Mouse (Mus musculus): ENCODE measurements around the gene Slc16a8. TPM values are rescaled to one million over a fixed set of nuclear protein-coding genes. Genes with fewer than 3 reads are reported as not detected.
"Not testable (repeated sequence)": the region's sequence is repeated elsewhere in the genome, so short reads cannot be mapped to it uniquely, and the experiment has no call there.

The Slc16a8 gene
- polyA plus RNA-seq, 1 experiment from 2014 or later, result 1.00 TPM

DNA sequence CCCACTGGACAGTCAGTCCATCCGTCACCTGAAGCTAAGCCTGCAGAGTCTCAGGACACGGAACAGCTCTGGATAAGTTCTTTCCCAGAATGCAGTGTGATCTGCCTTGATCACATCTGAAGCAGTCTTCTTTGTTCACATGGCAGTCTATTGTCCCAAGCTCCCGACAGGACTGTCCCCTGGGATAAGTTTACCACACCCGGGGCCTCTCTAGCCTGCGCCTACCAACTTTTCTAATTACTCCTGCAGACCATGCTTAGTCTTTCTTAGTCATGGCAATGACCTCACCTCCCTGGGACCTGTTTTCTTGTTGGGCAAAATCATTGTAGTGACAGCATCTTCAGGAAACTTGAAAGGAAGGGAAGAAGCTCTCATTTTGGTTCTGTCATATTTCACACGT, 16.5 kb downstream of the Slc16a8 start:
- H3K4me1 ChIP-seq (replicated peaks), result peaks cover 2% of the 10 kb centered on the region; the same call in 1 of the 2 replicates
- H3K4me3 ChIP-seq, result no peak overlapping the region
- no peak overlapping the region for H3K27ac ChIP-seq (replicated peaks)
- peaks cover 55% of the 10 kb centered on the region for H3K36me3 ChIP-seq
- H3K9me3 ChIP-seq, result no peaks in the 10 kb centered on the region
- ATAC-seq (ENCODE audit: low FRiP score, low read depth), result no peak
- H3K4me2 ChIP-seq, result no peak overlapping the region
- no peak overlapping the region for H3K9ac ChIP-seq
- 74% methylated on average over 6 of the region's 6 CpGs for WGBS
- H3K27me3 ChIP-seq, result no peaks in the 10 kb centered on the region

- no peaks in the 10 kb centered on the region for H3K27me3 ChIP-seq
- no peak overlapping the region for H3K9ac ChIP-seq
- H3K4me3 ChIP-seq, result no peak overlapping the region
- no peak overlapping the region for H3K27ac ChIP-seq (replicated peaks)
- H3K9me3 ChIP-seq, result no peaks in the 10 kb centered on the region
- H3K4me2 ChIP-seq, result no peak overlapping the region
- WGBS, result 75% methylated on average over 9 of the region's 9 CpGs
- H3K36me3 ChIP-seq, result peaks cover 41% of the 10 kb centered on the region
- H3K4me1 ChIP-seq (replicated peaks), result peaks cover 2% of the 10 kb centered on the region
- ATAC-seq (ENCODE audit: low FRiP score, low read depth), result no peak
Measured at GRCm38 (mm10) chr15:79235268-79235667, 19.3 kb downstream of the Slc16a8 start.

GRCm38 (mm10) chr15:79229058-79229821, 25.3 kb downstream of the Slc16a8 start, which contains the start of the genes Pick1 and Gm49486:
TSS of gene Pick1 (plus strand) at chr15:79229173.
TSS of gene Gm49486 (plus strand) at chr15:79229391.
- Histone ChIP-seq H3K9me3 (no peaks in the 10 kb centered on the region), H3K4me3 (peak within 1 kb of the TSS; percentile 63), H3K9ac (peak within 1 kb of the TSS; percentile 65), H3K27me3 (no peaks in the 10 kb centered on the region), H3K4me1 (replicated peaks) (peaks cover 22% of the 10 kb centered on the region), H3K36me3 (0 out of 2 replicates have a peak, but pooled peaks cover 6% of the 10 kb centered on the region), H3K4me2 (peak within 1 kb of the TSS; percentile 69), H3K27ac (replicated peaks) (peak within 1 kb of the TSS; percentile 98)
- WGBS, result under 1% methylated on average over 51 of the region's 51 CpGs
- ATAC-seq (ENCODE audit: low FRiP score, low read depth), result peak; percentile 93

DNA sequence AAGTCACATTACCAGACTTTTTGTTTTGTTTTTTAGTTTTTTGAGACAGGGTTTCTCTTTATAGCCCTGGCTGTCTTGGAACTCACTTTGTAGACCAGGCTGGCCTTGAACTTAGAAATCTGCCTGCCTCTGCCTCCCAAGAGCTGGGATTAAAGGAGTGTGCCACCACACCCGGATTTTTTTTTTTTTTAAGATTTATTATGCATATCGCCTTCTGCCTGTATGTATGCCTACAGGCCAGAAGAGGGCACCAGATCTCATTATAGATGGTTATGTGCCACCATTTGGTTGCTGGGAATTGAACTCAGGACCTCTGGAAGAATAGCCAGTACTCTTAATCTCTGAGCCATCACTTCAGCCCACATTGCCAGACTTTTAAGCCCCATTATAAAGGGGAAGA, 28.8 kb downstream of the Slc16a8 start:
- WGBS, result 62% methylated on average over 2 of the region's 2 CpGs
- H3K9ac ChIP-seq; H3K4me2 ChIP-seq; H3K27me3 ChIP-seq; ATAC-seq (ENCODE audit: low FRiP score, low read depth); H3K4me3 ChIP-seq; H3K27ac ChIP-seq (replicated peaks); H3K9me3 ChIP-seq; H3K36me3 ChIP-seq: not testable (repeated sequence)
- peaks cover 22% of the 10 kb centered on the region for H3K4me1 ChIP-seq (replicated peaks)

DNA sequence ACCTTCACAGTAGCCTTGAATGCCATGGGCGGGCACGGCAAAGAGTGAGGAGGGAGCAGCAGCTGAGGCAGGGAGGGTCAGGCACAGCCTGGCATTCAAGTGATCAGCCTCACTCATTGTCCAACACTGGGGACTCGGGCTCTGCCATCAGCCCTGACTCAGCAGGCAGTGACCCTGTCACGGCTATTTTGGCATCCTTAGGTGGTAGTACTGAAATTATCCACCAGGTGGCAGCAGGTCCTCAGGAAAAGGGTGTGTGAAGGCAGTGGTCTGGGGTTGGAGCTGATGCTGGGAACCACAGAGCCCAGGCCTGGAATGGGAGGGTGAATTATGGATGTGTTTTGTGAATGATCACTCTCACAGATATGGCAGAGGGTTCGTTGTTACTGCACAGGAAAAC, 29.9 kb downstream of the Slc16a8 start:
- H3K4me2 ChIP-seq, result peak overlapping the region; percentile 31; the same call in 1 of the 2 replicates
- H3K9ac ChIP-seq, result no peak overlapping the region
- no peaks in the 10 kb centered on the region for H3K27me3 ChIP-seq
- no peak overlapping the region for H3K27ac ChIP-seq (replicated peaks)
- WGBS, result 5% methylated on average over 5 of the region's 5 CpGs
- H3K9me3 ChIP-seq, result no peaks in the 10 kb centered on the region
- peak; percentile 37; the same call in 1 of the 2 replicates for ATAC-seq (ENCODE audit: low FRiP score, low read depth)
- no peak overlapping the region for H3K4me3 ChIP-seq
- no peaks in the 10 kb centered on the region for H3K36me3 ChIP-seq
- peaks cover 14% of the 10 kb centered on the region for H3K4me1 ChIP-seq (replicated peaks)

DNA sequence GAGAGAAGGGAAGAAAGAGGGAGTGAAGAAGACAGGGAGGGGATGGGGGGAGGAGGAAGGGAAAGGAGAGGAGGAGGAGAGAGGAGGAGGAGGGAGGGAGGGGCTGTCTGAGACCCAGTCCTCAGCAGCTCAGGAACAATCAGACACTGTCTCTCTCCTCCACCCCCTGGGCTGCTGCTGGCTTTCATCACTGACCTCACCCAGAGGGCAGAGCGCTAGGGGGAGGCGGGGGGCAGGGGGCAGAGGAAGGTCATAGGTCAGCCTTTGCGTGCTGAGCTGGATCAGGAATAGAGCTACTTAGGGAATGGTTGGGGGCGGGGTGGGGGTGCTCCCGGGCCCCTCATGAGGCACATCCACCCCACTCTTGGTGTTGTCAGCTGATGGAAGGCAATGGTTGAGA, 30.9 kb downstream of the Slc16a8 start:
- Histone ChIP-seq H3K9ac (no peak overlapping the region), H3K4me3 (no peak overlapping the region), H3K36me3 (no peaks in the 10 kb centered on the region), H3K4me1 (replicated peaks) (peaks cover 9% of the 10 kb centered on the region), H3K27ac (replicated peaks) (no peak overlapping the region), H3K9me3 (no peaks in the 10 kb centered on the region), H3K4me2 (no peak overlapping the region), H3K27me3 (no peaks in the 10 kb centered on the region)
- 11% methylated on average over 5 of the region's 5 CpGs for WGBS
- ATAC-seq (ENCODE audit: low FRiP score, low read depth), result no peak

DNA sequence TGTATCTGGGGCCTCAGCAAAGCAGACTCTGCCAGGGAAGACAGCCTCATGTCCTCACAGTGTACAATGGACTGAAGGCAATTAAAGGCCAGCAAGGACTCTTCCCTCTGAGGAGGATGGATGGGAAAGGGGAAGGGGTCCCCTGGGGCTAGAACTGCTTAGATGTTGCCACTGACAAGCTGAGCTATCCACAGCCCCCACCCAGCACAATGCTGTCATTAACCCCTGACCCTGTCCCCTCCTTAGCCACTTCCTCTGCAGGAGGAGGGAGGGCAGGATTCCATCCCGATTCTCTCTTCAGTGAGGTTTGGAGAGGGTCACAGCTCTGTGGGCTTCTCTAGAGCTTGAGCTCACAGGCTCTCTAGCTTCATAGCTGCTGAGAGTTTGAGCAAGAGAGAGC, 35.0 kb downstream of the Slc16a8 start:
- no peak overlapping the region for H3K9ac ChIP-seq
- 6% methylated on average over 1 of the region's 1 CpGs for WGBS

GRCm38 (mm10) chr15:79216191-79216590, 38.4 kb downstream of the Slc16a8 start:
- H3K27ac ChIP-seq (replicated peaks), result no peak overlapping the region
- 75% methylated on average over 3 of the region's 3 CpGs for WGBS

More for the DNA sequence above, 35.0 kb downstream of the Slc16a8 start:
- ATAC-seq (ENCODE audit: low FRiP score, low read depth), result no peak
- no peaks in the 10 kb centered on the region for H3K9me3 ChIP-seq
- H3K4me1 ChIP-seq (replicated peaks), result peaks cover 3% of the 10 kb centered on the region
- H3K27ac ChIP-seq (replicated peaks), result no peak overlapping the region
- no peak overlapping the region for H3K4me3 ChIP-seq
- H3K4me2 ChIP-seq, result no peak overlapping the region
- H3K27me3 ChIP-seq, result no peaks in the 10 kb centered on the region
- H3K36me3 ChIP-seq, result no peaks in the 10 kb centered on the region

DNA sequence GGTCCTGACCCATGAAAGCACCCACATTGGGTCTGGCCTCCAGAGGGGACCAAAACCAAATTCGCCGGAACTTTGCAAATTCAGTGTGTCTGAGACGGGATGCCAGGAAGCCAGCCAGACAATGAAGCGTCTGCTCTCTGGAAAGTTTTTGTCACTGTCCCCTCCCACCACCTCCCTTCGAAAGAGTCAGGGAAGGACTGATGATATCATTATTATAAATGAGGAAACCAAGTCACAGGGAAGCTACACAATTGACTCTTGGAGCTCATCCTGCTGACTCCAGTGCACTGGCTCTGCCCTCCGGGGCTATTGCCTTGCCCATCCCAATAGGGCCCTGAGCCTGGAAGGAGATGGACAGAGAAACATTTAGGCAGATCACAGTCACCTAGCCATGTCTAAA, 41.0 kb downstream of the Slc16a8 start:
- Histone ChIP-seq H3K27me3 (no peaks in the 10 kb centered on the region), H3K9ac (no peak overlapping the region), H3K4me1 (replicated peaks) (no peaks in the 10 kb centered on the region), H3K36me3 (no peaks in the 10 kb centered on the region), H3K9me3 (no peaks in the 10 kb centered on the region), H3K4me2 (no peak overlapping the region), H3K4me3 (no peak overlapping the region), H3K27ac (replicated peaks) (no peak overlapping the region)
- WGBS, result 68% methylated on average over 6 of the region's 6 CpGs
- ATAC-seq (ENCODE audit: low FRiP score, low read depth), result no peak

More at GRCm38 (mm10) chr15:79216191-79216590, 38.4 kb downstream of the Slc16a8 start:
- H3K36me3 ChIP-seq, result no peaks in the 10 kb centered on the region
- no peak overlapping the region for H3K9ac ChIP-seq
- H3K9me3 ChIP-seq, result no peaks in the 10 kb centered on the region
- H3K4me2 ChIP-seq, result no peak overlapping the region
- no peaks in the 10 kb centered on the region for H3K27me3 ChIP-seq
- no peak overlapping the region for H3K4me3 ChIP-seq
- H3K4me1 ChIP-seq (replicated peaks), result no peaks in the 10 kb centered on the region
- no peak for ATAC-seq (ENCODE audit: low FRiP score, low read depth)

DNA sequence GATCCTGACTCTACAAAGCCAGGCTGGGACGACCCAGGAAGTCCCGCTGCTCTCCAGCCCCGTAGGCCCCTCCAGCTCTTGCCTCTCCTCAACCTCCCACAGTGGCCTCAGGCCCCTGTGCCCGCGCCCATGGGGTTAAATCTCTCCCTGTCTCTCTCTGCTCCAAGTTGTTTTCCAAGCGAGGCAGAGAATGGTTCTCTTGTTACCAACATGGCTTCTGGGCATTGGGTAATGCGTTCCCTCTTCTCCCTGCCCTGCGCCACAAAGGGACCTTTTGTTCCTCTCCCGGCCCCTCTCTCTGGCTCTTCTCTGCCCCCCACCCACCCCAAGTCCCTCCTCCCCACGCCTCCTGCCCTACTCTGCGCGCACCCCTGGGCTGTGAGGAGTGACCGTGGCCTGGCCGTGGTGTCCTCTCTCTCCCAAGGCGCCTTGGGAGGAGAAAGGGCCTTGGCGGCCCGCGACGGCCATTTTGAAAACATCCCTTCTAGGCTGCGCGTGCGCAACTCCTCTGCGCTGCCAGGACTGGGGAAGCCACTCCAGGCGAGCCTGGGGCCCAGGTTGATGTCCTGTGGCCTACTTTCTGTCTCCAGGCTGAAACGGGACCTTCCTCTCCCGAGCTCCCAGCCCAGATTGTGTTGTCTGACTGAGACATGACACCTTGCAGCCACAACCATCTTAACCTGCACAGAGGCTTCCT, 41.7 kb downstream of the Slc16a8 start:
- Histone ChIP-seq H3K4me1 (replicated peaks) (no peaks in the 10 kb centered on the region), H3K4me3 (no peak overlapping the region), H3K27me3 (no peaks in the 10 kb centered on the region), H3K27ac (replicated peaks) (no peak overlapping the region), H3K4me2 (no peak overlapping the region), H3K9me3 (no peaks in the 10 kb centered on the region), H3K36me3 (no peaks in the 10 kb centered on the region), H3K9ac (no peak overlapping the region)
- no peak for ATAC-seq (ENCODE audit: low FRiP score, low read depth)
- 86% methylated on average over 26 of the region's 26 CpGs for WGBS

DNA sequence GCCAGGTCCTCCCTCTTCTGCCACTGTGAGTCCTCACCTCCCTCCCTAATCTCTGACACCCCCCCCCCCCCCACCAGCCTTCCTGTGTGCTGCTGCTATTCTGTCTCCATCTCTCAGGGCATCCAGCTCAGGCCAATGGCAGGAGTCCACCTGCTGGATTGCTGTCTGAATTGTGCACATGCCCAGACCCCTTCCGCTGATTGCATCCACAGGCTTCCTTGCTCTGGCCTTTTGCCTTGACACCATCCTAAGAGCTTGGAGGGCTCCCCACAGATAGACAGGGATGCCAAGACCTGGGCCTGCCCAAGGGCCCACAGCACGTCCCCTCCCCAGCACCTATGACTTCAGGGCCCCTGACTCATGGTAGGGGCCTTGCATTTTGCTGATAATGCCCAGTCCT, 44.2 kb downstream of the Slc16a8 start:
- no peak for ATAC-seq (ENCODE audit: low FRiP score, low read depth)
- H3K27me3 ChIP-seq, result no peaks in the 10 kb centered on the region
- H3K27ac ChIP-seq (replicated peaks), result no peak overlapping the region
- 79% methylated on average over 2 of the region's 2 CpGs for WGBS
- H3K9ac ChIP-seq, result no peak overlapping the region
- no peak overlapping the region for H3K4me3 ChIP-seq
- no peaks in the 10 kb centered on the region for H3K36me3 ChIP-seq
- no peak overlapping the region for H3K4me2 ChIP-seq
- no peaks in the 10 kb centered on the region for H3K9me3 ChIP-seq
- no peaks in the 10 kb centered on the region for H3K4me1 ChIP-seq (replicated peaks)

DNA sequence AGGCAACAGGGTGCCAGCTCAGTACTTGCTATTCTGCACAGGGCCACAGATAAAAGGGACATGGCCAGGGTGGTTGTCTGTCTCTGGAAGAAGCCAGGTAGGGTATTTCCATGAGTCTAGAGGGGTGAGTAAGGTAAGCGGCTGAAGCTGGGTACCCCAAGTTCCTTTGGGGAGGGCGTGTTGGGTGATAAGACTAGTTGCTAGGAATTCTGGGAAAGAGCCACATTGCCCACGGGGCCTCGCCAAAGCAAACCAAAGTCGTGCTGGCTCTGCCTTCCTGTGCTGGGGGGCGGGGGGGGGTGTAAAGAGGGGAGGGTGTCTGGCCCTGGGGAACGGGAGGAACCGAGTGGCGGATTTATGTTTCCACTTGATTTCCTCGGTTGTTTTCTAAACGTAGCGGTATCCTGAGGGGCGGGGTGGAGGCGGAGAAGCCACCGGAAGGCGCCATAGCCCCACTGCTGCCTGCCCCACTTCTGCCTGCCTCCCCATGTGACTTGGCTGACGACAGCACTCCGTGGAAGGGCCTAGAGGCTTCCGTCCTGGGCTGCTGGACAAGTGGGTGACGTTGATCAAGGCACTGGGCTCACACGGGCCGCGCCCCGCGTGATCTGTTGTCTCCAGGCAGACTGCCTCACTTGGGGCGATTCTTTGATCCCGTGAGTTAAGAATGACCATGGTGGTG, 45.7 kb downstream of the Slc16a8 start:
- H3K36me3 ChIP-seq, result no peaks in the 10 kb centered on the region
- H3K4me1 ChIP-seq (replicated peaks), result no peaks in the 10 kb centered on the region
- no peak overlapping the region for H3K9ac ChIP-seq
- H3K27me3 ChIP-seq, result no peaks in the 10 kb centered on the region
- H3K27ac ChIP-seq (replicated peaks), result no peak overlapping the region
- no peak overlapping the region for H3K4me3 ChIP-seq
- no peak for ATAC-seq (ENCODE audit: low FRiP score, low read depth)
- no peak overlapping the region for H3K4me2 ChIP-seq
- H3K9me3 ChIP-seq, result no peaks in the 10 kb centered on the region
- 83% methylated on average over 27 of the region's 27 CpGs for WGBS
